Mouse (Mus musculus): ENCODE measurements at regions not wholly inside any gene's neighbourhood (a gene's known extent, or its start where the extent isn't known, plus 50 kb on each side); places are given as distances from the start of the nearest gene placed in this dataset.

DNA sequence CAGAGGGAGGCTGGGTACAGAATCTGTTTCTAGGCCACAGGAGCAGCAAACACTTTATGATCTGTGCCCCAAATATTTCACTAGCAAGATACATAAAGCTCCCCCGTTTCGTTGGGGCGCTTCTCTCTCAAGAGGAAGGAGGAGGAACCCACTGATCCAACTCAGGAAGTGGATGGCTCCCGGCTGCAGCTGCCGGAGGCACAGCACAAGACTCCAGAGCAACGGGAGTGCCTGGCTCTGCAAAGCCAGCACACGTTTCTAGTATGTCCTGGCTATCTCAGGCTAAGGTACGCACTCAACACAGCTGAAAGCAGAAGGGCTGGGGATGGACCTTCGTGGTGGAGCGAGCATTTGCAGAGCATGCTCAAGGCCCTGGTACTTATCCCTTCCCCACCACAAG, 223.2 kb upstream of the Sox2 start:
- TF ChIP-seq CTCF (IDR thresholded peaks at IDR 0.05; ENCODE audit: control insufficient read depth, insufficient read depth, insufficient read length) = no peak
- no peak for TF ChIP-seq MYOG (IDR thresholded peaks at IDR 0.05; ENCODE audit: control insufficient read depth, extremely low read depth, insufficient read length)
- TF ChIP-seq MYOD1 (IDR thresholded peaks at IDR 0.05; ENCODE audit: control insufficient read depth, insufficient read length, low read depth) = no peak
- no peak for TF ChIP-seq CEBPB (IDR thresholded peaks at IDR 0.05; ENCODE audit: low read depth)
